Mouse (Mus musculus): ENCODE measurements around the gene Slc31a1. TPM values are rescaled to one million over a fixed set of nuclear protein-coding genes. Genes with fewer than 3 reads are reported as not detected.
A peak's percentile ranks its signal among the peaks of the same experiment; 100 is the strongest.

The Slc31a1 gene
- total RNA-seq, 2 experiments from 2014 or later: 27.5 to 36.7 TPM

DNA sequence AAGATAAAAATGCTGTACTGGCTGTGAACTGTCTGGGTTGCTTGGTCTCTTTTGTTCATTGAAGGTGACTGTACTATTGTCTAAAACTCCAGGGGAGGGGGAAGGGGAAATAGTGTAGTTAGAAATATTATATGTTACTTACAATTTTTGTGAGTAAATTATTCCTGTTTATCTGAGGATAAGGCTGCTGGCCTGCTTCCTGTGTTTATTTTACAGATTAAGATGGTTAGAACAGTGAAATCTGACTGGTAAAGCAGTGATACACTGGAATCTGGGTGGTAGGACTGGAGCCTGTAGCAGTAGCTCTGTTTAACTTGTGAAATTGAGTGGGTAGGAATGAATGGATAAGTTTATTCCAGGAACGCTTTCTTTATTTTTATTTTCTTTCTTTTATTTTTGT lies 1.5 kb downstream of the Slc31a1 start:
- no peak for DNase-seq (ENCODE audit: low spot score in 2 of 2)

DNA sequence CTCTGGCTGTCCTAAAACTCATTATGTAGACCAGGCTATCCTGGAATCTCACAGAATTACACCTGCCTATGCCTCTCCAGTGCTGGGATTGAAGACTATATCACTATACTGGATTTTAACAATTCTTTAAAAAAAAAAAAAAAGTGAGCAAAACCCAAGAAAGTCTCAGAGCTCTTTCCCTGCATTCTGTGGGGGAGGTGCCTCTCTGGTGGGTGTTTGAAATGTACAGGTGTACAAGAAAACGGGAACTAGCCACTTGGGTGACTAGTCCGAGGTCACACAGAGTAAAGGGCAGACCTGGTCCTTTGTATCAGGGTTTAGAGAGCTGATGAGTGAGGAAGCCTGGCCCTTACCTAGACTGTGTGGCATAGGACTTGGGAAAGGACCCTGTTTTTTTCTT lies 1.9 kb downstream of the Slc31a1 start:
- DNase-seq (ENCODE audit: low spot score in 2 of 2): no peak

DNA sequence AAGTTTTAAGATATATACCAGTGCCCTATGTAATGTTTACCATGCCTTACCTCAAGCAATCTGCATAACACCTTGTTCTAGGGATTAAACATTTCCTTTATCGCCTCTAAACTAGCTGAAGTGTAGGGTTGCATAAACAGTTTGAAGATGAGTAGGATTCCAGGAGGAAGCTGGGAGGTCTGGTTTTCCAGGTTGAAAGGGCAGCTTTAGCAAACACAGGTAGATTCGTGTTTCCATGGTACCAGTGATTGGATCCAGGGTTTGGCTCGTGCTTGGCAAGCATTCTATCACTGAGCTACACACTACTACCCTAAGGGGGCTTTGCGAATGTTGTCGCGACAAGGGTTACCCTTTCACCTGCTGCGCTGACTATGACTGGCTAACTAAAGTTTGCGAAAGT lies 3.8 kb downstream of the Slc31a1 start:
- DNase-seq (ENCODE audit: low spot score in 2 of 2): no peak

DNA sequence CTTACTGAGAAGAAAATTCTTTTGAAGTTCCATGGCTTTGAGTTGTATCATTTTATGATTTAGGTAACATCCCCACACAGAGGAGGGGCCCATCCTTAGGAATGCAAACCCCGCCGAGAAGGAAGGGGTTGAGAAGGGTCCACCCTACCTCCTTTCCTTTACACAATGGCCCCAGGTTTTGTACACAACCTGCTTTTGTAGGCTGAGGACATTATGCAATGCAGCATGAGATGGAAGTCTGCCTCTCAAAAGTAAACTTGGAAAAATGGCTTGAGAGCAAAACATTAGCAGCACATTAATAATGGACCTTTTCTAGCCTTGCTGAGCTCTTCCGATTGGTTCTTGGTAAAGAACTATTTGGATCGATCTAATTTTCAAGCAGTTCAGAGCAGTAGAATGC lies 5.8 kb downstream of the Slc31a1 start:
- DNase-seq (ENCODE audit: low spot score in 2 of 2): no peak

DNA sequence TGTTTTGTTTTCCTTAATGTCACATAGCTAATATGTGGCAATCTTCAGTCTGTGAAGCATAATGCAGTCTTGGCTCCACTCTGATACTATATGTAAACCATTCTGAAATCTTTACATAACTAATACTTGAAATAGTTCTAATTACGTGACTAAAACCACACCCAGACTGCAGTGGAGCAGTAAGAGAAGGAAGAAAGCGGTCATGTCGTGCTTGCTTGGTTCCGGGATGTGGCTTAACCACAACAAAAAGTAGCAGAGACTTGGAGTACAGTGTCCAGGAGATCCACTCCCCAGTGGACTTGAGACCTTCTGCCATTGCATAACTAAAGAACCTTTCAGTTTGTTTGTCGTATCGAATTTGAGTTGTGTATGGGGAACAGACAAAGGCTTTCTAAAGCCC lies 7.1 kb downstream of the Slc31a1 start:
- DNase-seq (ENCODE audit: low spot score in 2 of 2): no peak

DNA sequence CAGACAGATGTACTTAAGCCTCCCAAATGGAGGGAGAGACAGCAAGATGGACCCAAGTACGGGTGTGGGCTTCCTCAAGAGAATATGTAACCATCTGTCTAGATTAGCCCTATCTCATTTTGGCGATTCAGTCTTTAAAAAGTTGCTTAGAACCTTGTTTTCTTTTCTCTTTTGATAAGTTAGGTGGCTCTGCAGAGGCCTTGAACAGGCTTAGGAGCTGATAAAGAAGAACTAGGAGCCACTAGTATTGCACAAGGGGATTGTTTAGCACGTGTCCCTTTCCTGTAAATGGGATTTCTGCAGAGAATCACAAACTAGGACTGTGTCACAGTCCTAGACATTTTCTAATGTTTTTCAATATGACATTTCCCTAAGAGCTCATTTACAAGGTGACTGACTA lies 8.6 kb downstream of the Slc31a1 start:
- DNase-seq (ENCODE audit: low spot score in 2 of 2): no peak

DNA sequence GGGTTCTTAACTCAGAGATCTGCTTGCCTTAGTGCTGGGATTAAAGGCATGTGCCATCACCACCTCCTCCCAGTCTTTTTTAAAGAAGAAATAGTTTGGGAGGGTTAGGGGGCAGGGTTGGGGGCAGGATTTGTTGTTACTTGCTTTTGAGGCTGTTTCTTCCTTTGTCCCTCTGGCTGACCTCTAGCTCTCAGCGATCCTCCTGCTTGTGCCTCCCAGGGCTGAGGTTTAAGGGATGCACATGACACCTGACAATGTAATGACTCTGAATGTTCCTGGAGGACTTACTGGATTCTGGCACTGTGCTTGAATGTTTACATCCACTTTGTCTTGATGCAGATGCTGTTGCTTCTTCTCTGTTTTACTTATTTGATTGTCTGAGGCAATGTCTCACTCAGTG lies 11.9 kb downstream of the Slc31a1 start:
- DNase-seq (ENCODE audit: low spot score in 2 of 2): no peak

DNA sequence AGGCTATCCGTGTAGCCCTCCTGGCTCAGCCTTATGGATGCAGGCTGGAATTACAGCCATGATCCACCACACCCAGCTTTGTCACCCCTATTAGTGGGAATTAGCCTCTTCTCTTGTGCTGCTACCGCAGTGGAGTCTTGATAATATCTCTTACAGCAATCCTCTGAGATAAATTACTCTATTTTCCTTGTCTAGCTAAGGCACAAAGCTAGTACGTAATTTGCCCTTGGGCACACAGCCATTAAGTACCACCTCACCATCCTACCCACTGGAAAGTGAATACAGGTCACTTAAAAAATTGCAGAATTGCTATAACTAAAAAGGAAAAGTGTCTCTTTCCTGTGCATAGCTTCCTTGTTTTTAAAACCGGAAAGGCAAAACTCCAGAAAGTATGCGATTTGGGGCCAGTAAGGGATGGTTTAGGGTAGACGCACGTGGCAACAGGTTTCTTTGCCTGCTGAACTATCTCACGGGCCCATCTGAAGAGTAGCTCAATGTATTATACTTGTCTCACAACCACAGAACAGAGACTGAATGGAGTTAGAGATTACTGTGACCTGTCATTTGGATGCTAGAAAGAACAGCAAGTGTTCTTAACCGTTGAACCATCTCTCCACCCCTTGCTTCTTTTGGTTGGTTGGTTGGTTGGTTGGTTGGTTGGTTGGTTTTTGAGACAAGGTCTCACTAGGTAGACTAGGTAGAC lies 12.4 kb downstream of the Slc31a1 start:
- DNase-seq (ENCODE audit: low spot score in 2 of 2): no peak

DNA sequence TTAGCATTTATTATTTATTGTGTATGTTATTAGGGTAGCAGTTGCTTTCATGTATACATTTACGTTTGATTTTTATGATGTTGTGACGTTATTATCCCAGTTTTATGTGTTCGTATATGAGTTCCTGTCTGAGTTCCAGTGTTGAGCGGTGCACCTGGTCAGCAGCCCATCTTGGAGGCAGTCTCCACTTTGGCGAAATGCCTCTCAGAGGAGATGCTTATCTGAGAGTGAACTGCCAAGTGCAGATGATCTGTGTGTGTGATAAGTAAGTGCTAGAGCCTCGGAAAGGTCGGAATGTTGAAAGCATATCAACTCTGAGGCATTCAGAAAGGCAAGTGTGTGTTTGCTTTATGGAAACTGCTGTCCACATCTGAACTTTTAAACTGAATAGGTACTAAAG lies 13.1 kb downstream of the Slc31a1 start:
- DNase-seq (ENCODE audit: low spot score in 2 of 2): no peak

DNA sequence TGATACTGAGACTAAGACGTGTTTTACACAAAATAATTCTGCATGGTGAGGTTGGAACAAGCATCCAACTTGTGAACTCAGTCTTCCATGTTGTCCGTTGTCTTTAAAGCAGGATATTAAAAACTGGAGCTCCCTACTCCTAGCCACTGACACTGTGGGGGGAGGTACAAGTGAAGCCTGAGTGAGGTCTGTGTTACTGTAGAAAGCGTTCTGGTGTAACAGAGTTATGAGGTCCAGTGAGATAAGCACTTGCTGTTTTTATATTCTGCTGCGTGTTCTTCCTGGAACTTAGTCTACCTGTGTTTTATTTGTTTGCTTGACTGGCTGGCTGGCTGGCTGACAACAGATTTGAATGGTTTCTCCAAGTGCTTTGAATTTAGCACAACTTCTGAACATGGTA lies 13.8 kb downstream of the Slc31a1 start:
- DNase-seq (ENCODE audit: low spot score in 2 of 2): no peak

DNA sequence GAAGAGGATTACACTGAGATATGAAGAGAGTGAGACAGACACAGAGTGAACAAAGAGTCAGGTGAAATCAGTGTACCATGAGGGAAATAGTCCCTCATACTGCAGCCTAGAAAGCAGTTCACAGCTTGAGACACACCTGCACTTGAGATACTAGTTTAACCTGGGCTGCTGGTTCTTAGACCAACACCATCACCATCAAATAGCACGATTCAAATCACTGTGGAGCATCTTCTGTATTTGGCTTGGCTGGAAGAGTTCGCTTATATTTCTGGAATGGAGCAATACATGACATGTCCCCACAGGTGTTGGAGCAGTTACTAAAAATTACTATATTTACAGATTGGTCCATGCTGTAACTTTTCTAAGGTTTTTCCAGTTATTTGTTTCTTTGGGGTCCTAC lies 15.6 kb downstream of the Slc31a1 start:
- no peak for DNase-seq (ENCODE audit: low spot score in 2 of 2)

DNA sequence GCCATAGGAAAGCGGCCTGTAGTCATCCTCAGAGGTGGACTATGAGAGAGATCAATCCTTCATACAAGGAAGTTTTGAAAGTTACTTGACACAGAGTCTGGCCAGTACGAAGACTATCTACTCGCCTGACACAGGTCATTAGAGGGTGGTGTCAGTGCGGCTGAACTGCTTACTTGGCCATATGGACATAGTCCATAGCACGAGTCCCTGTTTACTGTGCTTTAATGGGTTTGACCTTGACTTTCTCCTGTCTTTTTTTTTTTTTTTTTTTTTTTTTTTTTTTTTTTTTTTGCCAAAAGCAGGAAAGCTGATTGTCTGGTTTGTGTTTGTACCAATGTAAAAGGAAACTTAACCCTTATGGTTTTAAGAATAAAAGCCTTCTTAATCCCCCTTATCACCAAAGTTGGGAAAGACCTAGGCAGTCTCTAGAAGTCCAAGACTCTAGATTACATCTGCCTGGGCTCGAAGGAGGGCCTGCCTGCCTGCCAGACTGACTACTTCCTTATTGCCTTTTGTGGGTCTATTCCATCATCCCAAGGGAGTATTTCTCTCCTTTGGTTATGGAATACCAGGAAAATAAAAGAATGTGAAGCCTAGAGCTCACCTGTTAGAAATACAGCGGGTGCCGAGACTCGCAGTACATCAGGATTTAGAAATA lies 19.3 kb downstream of the Slc31a1 start:
- no peak for DNase-seq (ENCODE audit: low spot score in 2 of 2)

DNA sequence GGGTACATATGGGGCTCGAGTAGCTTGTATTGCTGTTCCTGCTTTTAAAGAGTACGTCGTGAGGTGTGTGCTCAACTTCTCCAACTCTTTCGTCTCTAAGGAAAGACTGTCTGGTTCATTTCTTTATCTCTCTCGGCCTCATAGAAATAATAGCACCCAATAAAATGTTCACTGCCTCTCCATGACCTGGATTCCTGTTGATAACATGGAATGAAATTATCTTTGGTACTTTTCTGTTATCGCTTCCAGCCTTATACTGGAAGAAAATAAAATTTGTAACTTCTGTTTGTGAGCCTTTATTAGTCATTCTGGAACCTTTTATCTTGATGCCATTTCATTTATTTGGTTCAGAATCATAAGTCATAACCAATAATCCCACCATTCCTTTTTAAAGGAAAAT lies 22.7 kb downstream of the Slc31a1 start:
- DNase-seq (ENCODE audit: low spot score in 2 of 2): no peak

DNA sequence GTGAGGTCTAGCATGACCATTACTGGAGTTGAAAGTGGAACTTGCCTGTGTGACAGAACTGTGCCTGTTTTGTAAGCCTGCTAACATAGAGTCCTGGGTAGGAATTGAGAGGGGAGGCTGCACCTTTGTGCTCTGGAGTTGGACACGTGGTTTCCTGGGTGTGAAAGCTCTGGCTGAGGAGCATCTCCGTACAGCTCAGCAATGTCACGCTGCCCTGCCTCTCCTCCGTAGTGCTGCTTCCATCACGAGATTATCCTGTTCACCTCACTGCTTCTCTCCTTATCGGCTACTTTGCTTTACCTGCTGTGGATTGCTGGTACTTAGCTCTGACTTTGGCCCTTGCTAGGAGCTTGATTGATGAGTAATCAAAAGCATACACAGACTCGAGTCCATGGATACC lies 23.2 kb downstream of the Slc31a1 start:
- no peak for DNase-seq (ENCODE audit: low spot score in 2 of 2)

DNA sequence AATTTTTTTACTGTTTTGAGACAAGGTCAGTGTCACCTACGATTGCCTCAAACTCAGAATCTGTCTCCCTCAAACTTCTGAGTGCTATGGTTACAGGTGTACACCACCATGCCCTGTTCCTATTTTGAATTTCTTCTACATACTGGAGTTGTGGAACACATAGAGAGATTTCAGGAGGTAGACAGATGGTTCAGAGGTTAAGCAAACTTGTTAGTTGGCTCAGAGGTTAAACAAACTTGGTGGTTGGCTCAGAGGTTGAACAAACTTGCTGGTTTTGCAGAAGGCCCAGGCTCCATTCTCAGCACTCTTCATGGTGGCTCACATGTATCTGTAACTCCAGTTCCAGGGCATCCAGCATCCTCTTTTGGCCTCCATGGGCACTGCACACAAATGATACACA lies 23.6 kb downstream of the Slc31a1 start:
- DNase-seq (ENCODE audit: low spot score in 2 of 2): no peak

DNA sequence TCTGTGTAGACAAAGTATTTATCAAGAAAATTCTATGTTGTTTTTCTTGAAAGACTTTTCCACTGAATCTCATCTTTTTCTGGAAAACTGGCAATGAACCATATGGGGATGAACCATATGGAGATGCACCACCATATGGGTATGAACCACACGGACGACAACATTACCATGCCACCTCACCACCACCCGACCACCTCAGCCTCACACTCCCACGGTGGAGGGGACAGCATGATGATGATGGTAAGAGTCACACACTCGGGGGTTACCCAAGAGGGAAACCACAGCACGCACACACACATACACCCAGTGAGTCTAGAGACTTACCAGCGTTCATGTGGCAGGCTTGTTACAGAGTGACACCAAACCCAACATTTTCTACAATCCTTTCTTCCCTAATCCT lies 24.9 kb downstream of the Slc31a1 start:
- DNase-seq (ENCODE audit: low spot score in 2 of 2): no peak

DNA sequence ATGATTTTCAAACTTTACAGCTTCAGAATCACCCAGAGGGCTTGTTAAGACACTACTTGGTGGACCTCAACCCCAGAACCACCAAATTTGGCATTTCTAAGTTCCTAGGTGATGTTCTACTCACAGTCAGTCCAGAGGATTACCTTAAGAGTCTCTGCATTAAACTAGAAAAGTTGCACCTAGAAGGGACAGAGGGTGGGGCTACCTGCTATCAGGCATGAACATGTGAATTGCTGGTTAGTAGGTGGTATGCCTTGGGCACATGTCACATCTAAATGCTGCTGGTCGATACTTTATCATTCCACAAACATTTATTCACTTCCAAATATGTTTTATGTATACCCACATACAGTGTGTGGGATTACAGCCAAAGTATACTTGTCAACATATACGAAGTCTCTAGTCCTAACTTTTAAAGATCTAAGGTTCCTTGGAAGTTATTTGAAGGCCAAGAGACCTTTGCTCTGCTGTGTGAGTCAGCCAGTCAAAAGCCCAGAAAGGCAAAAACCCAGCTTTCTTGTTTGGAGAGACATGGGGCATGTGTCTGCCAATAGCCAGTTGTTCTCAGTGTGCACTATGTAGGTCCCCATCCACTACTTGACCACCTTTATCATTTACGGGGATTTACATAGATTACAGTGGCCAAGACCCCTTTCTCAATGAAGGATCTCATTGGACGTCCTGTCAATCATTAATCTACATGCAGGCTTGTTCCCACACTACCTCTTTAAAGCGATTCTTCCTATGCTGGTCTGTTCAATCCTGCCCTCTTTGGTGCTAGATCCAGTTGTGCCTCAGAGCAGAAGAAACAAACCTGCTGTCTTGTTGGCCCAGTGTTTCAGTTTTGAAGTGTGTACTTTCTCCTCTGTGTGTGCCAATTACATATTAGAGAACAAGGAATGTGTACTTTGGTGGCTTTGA lies 29.3 kb downstream of the Slc31a1 start:
- no peak for DNase-seq (ENCODE audit: low spot score in 2 of 2)

DNA sequence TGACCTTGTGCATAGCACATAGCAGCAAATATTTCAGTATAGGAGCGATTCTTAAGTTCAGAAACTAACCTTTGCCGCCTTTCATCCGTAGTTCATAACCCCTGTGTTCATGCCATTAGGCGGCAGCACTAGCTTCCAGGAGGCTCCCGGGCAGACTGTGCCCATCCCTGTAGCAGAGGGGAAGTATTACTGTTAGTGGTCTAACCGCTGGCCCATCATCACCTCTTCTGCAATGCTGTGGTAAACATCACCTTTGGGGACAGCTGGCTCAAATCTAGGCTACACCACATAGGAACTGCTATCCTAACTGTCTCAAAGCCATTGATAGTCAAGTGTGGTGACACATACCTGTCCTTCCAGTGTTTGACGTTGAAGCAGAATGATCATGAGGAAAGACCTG lies 31.4 kb downstream of the Slc31a1 start:
- no peak for DNase-seq (ENCODE audit: low spot score in 2 of 2)

DNA sequence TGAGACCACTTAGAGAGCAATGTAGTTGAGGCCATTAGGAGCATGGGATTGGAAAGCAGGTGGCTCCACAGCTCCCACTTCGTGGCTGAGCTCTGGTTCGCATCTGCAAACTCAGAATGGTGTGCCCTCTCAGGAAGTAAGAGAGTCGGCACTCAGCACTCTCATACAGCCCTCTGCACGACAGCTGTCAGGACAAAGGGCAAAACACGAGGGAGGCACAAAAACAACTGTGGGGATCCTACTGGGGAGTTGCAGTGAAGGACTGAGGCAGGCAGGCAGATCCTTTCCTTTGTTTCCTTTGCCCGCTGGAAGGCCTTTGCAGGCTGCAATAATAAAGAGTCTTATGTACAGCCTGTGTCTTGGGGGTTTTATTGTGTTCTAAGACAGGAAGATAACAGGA lies 32.9 kb downstream of the Slc31a1 start:
- no peak for DNase-seq (ENCODE audit: low spot score in 2 of 2)

DNA sequence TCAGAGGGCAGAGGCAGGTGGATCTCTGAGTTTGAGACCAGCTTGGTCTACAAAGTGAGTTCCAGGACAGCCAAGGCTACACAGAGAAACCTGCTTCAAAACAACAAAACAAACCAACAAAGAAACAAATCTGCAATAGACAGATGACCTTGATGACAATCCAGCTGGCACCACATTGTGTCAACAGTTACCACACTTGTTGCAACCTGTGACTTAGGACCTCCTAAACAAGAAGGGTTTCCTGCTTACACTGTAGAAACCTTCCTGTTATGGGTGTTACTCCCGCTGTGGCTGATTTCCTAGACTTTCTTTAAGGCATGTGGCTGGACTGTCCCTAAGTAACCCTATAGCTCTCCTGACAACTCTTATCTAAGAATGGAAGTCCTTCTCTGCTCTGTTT lies 35.3 kb downstream of the Slc31a1 start:
- DNase-seq (ENCODE audit: low spot score in 2 of 2): no peak

DNA sequence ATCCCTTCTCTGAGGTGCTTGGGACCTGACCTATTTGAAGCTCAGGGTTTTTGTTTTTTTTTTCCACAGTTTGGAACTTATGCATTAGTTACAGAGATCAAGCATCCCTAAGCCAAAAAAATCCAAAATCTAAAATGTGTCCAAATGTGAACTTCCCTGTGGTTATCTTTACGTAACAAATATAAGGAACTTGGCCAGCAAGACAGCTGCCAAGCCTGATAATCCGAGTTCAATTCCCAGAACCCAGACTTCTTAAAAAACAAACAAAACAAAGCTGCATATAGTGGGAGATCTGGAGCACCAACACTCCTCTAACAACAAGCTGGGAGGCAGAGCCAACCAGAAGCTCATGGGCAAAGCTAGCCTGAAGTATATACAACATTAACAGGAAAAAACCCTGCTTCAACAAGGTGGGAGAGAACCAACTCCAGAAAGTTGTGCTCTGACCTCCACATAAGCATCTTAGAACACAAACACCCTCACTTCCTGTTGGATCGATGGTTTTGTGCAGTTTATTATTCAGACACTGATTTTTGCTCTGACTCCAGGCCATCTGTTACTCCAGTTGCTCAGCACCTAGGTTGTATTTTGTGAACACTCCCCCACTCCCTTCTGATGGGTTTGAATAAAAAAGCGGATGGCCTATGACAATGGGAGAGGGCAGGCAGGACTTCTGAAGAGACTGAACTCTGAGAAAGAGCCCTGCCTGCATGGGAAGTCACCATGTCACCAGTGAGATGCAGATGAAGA lies 37.3 kb downstream of the Slc31a1 start:
- DNase-seq (ENCODE audit: low spot score in 2 of 2): peak; percentile 28 to 59

Measured in layer of hippocampus, postnatal 14 days (tissue).